Mouse (Mus musculus) MEL (cell line): ENCODE measurements around the gene G430095P16Rik. TPM values are rescaled to one million over a fixed set of nuclear protein-coding genes. Genes with fewer than 3 reads are reported as not detected.

ENCODE experiments used
- DNase-seq: peaks from one replicate; pipeline ENCODE4 v3.0.0; 2011; ENCODE audit warnings: low read depth, low spot score
- H3K27ac ChIP-seq: 2 replicates; pipeline ENCODE4 v1.5.1; 2012; ENCODE audit warnings: low read depth, mild to moderate bottlenecking, control low read depth, low read length, moderate library complexity; ENCODE audit not compliant: control insufficient read depth
- H3K27me3 ChIP-seq, 2 experiments: fragments of 150-350 bp in 1 of 2; sonication (generic) in 1 of 2; 2 replicates each; pipeline ENCODE4 v1.6.1; 2012; ENCODE audit warnings: low read length in 2 of 2, mild to moderate bottlenecking in 2 of 2, improper control_type of control experiment in 1 of 2, moderate library complexity in 1 of 2; ENCODE audit not compliant: insufficient read depth in 2 of 2, control insufficient read depth in 1 of 2
- H3K36me3 ChIP-seq, 2 experiments: 2 replicates each; pipeline ENCODE4 v1.6.1; 2012 to 2014; ENCODE audit warnings: low read length in 2 of 2, improper control_type of control experiment in 1 of 2, inconsistent platforms in 1 of 2, mild to moderate bottlenecking in 1 of 2; ENCODE audit not compliant: insufficient read depth in 2 of 2, control insufficient read depth in 1 of 2
- H3K4me1 ChIP-seq, 2 experiments: fragments of 150-350 bp in 1 of 2; sonication (generic) in 1 of 2; 2 replicates each; pipeline ENCODE4 v1.6.1; 2012; ENCODE audit warnings: low read length in 2 of 2, improper control_type of control experiment in 1 of 2, mild to moderate bottlenecking in 1 of 2; ENCODE audit not compliant: insufficient read depth in 2 of 2, control insufficient read depth in 1 of 2
- H3K4me3 ChIP-seq, 2 experiments: fragments of 150-350 bp in 1 of 2; sonication (generic) in 1 of 2; 2 replicates each; pipeline ENCODE4 v1.5.1; 2012; ENCODE audit warnings: low read depth in 2 of 2, low read length in 2 of 2, mild to moderate bottlenecking in 2 of 2, moderate library complexity in 2 of 2, control low read depth in 1 of 2, improper control_type of control experiment in 1 of 2; ENCODE audit not compliant: control insufficient read depth in 1 of 2, insufficient read depth in 1 of 2
- H3K79me2 ChIP-seq: 2 replicates; pipeline ENCODE4 v1.6.1; 2012; ENCODE audit warnings: mild to moderate bottlenecking, low read length, moderate library complexity; ENCODE audit not compliant: control insufficient read depth, poor library complexity, insufficient read depth
- H3K9ac ChIP-seq: 2 replicates; pipeline ENCODE4 v1.6.1; 2012; ENCODE audit warnings: low read depth, mild to moderate bottlenecking, control low read depth, low read length, moderate library complexity; ENCODE audit not compliant: control insufficient read depth, poor library complexity, severe bottlenecking
- H3K9me3 ChIP-seq: fragments of 150-350 bp; sonication (generic); replicated peaks from 2 replicates; pipeline ENCODE4 v1.6.1; 2012; ENCODE audit warnings: mild to moderate bottlenecking, low read length, improper control_type of control experiment, moderate library complexity; ENCODE audit not compliant: insufficient read depth
- CHD1 ChIP-seq: IDR thresholded peaks from 2 replicates; pipeline ENCODE4 v1.6.1; 2012; ENCODE audit warnings: low read depth, mild to moderate bottlenecking, inconsistent platforms, low read length, improper control_type of control experiment
- CHD2 ChIP-seq: IDR thresholded peaks from 2 replicates; pipeline ENCODE4 v1.6.1; 2011; ENCODE audit warnings: low read length, improper control_type of control experiment
- ELF1 ChIP-seq: IDR thresholded peaks from 2 replicates; pipeline ENCODE4 v1.6.1; 2014; ENCODE audit warnings: low read depth, mild to moderate bottlenecking, inconsistent platforms, low read length, improper control_type of control experiment, moderate library complexity
- EP300 ChIP-seq, 2 experiments: IDR thresholded peaks; 2 replicates each; pipeline ENCODE4 v1.6.1; 2011; ENCODE audit warnings: improper control_type of control experiment in 2 of 2, low read length in 2 of 2, low read depth in 1 of 2, mild to moderate bottlenecking in 1 of 2
- GABPA ChIP-seq: IDR thresholded peaks from 2 replicates; pipeline ENCODE4 v1.6.1; 2012; ENCODE audit warnings: low read depth, mild to moderate bottlenecking, inconsistent platforms, low read length, improper control_type of control experiment, moderate library complexity
- GATA1 ChIP-seq: IDR thresholded peaks from 2 replicates; pipeline ENCODE4 v1.6.1; 2011; ENCODE audit warnings: low read depth, low read length, improper control_type of control experiment
- JUND ChIP-seq: IDR thresholded peaks from 2 replicates; pipeline ENCODE4 v1.6.1; 2011; ENCODE audit warnings: low read depth, mild to moderate bottlenecking, improper control_type of control experiment, low read length
- KAT2A ChIP-seq: conservative IDR thresholded peaks from 2 replicates; pipeline ENCODE4 v1.6.1; 2012; ENCODE audit warnings: low read depth, low read length, improper control_type of control experiment, inconsistent platforms
- MAFK ChIP-seq: IDR thresholded peaks from 2 replicates; pipeline ENCODE4 v1.6.1; 2011; ENCODE audit warnings: low read depth, mild to moderate bottlenecking, low read length, improper control_type of control experiment, borderline replicate concordance
- MEF2A ChIP-seq: IDR thresholded peaks from 2 replicates; pipeline ENCODE4 v1.6.1; 2014; ENCODE audit warnings: low read depth, mild to moderate bottlenecking, inconsistent platforms, low read length, improper control_type of control experiment; ENCODE audit not compliant: poor library complexity, insufficient replicate concordance, severe bottlenecking; ENCODE audit errors: extremely low read depth
- MXI1 ChIP-seq: IDR thresholded peaks from 2 replicates; pipeline ENCODE4 v1.6.1; 2011; ENCODE audit warnings: mild to moderate bottlenecking, low read depth, low read length, improper control_type of control experiment
- MYB ChIP-seq: IDR thresholded peaks from 2 replicates; pipeline ENCODE4 v1.6.1; 2011; ENCODE audit warnings: mild to moderate bottlenecking, low read depth, low read length, improper control_type of control experiment
- MYC ChIP-seq: IDR thresholded peaks from 2 replicates; pipeline ENCODE4 v1.6.1; 2011; ENCODE audit warnings: low read depth, mild to moderate bottlenecking, low read length, improper control_type of control experiment, moderate library complexity
- NELFE ChIP-seq: IDR thresholded peaks from 2 replicates; pipeline ENCODE4 v1.6.1; 2011; ENCODE audit warnings: low read depth, low read length, improper control_type of control experiment
- POLR2AphosphoS5 ChIP-seq: IDR thresholded peaks from 2 replicates; pipeline ENCODE4 v1.6.1; 2012; ENCODE audit warnings: low read depth, borderline replicate concordance, mild to moderate bottlenecking, inconsistent platforms, low read length, moderate library complexity, mixed read lengths
- SIN3A ChIP-seq: IDR thresholded peaks from 2 replicates; pipeline ENCODE4 v1.6.1; 2012; ENCODE audit warnings: low read length, improper control_type of control experiment, inconsistent platforms
- USF1 ChIP-seq: IDR thresholded peaks from 2 replicates; pipeline ENCODE4 v1.6.1; 2014; ENCODE audit warnings: low read depth, mild to moderate bottlenecking, inconsistent platforms, low read length, improper control_type of control experiment, moderate library complexity
- polyA plus RNA-seq, 2 experiments: library from polyadenylated mRNA; stranded (reverse) in 1 of 2; unstranded in 1 of 2; fragments of >175 nt in 1 of 2; fragments of >200 nt in 1 of 2; gene quantifications; 2 replicates each; pipeline versions ENCODE4 v1.2.1 to v1.2.4; 2012; ENCODE audit warnings: low replicate concordance in 2 of 2, low read depth in 1 of 2; ENCODE audit not compliant: insufficient read length in 2 of 2, insufficient read depth in 1 of 2, missing spikeins in 1 of 2
- total RNA-seq: library from RNA; depleted of rRNA; stranded (reverse); fragments of 300-350 nt; gene quantifications from 2 replicates; pipeline ENCODE4 v1.2.3, GENCODE M21; 2012

Gene G430095P16Rik
- total and polyA plus RNA-seq, 3 experiments = 5.6 to 17.1 TPM; not detected in 1

DNA sequence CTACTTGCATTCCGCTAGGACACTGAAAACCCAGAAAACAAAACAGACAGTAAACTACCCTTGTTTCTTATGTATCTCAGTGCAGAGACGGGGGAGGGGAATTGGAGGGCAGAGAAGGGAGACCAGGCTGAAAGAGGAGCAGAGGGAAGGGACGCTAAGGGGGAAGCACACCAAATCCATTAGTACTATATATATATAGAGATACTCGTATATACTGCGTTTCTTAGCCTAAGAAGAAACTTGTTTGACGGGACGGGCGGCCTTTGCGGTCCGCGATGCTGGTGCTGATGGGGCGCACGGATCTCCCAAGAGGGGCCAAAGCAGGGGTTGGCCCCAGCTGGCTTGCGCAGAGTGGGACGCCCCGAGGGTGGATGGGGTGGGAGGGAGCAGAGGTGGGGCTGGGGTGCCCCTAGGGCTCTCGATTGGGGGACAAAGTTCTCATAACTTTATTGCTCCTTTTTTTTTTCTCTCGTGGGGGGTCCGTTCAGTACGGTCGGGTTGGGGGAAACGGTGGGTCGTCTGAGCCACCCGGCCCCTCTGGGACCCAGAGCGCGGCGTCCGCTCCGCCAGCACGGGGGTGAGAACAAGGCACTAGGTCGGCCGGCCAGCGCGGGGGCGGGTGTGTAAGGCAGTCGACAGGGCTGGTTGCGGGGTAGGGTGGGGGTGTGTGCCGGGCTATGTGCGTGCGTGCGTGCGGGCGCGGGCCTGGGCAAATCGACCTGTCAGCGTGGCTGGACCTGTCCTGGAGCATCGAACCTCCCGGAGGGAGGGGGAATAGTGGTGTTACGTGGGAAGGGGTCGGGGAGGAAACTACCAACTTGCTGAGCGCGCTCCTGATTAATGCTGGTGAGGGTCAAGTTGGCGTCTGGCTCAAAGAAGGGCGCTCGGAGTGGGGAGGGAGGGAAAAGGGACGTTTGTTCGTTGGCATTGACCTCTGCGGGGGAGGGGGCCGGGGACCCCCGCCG is 17.7 kb upstream of the G430095P16Rik start (continued):
- no peak for TF ChIP-seq ELF1
- TF ChIP-seq JUND = no peak
- TF ChIP-seq MAFK = no peak
- no peak for TF ChIP-seq MYC

DNA sequence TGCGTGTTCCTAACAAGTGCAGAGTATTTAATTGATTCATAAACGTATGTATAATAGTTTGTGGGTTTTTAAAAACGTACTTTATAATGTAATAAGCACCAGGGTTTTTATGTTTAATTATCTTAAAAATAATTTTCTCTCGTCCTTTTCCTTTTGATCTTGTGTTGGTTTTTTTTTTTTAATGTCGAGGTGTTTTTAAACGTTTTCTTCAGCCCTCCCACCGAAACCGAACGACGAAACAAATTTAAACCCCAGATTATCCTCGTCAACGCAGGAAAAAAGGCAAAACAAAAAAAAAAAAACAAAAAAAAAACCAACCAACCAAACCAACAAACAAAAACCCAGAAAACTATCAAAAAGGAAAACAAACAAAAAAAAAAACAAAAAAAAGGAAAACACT is 16.8 kb upstream of the G430095P16Rik start:
- DNase-seq = peak; percentile 38
- Histone ChIP-seq H3K9me3 (no peaks in the 10 kb centered on the region), H3K4me3 (peak overlapping the region; percentile 36 to 62), H3K4me1 (peaks cover under 1 to 10% of the 10 kb centered on the region in 2 experiments; a peak in 3 of 4 replicates), H3K79me2 (peaks cover 32% of the 10 kb centered on the region), H3K9ac (peak overlapping the region; percentile 98), H3K27me3 (no peaks in the 10 kb centered on the region), H3K36me3 (peaks cover 0 to 9% of the 10 kb centered on the region in 2 experiments; a peak in 2 of 4 replicates), H3K27ac (peak overlapping the region; percentile 98; the same call in 1 of the 2 replicates)
- TF ChIP-seq USF1 = no peak
- TF ChIP-seq CHD1 = 0 out of 2 replicates have a peak, but pooled peaks have one; percentile 51
- no peak for TF ChIP-seq CHD2
- no peak for TF ChIP-seq MEF2A
- no peak for TF ChIP-seq KAT2A
- no peak for TF ChIP-seq NELFE
- TF ChIP-seq MYB = no peak
- no peak for TF ChIP-seq POLR2AphosphoS5
- no peak for TF ChIP-seq MXI1
- peak; percentile 45 for TF ChIP-seq SIN3A
- no peak for TF ChIP-seq GABPA
- TF ChIP-seq MYC = no peak
- no peak for TF ChIP-seq EP300 (IDR thresholded peaks at IDR 0.05; ENCODE audit: low read depth in 1 of 2, low read length in 2 of 2)
- TF ChIP-seq GATA1 = no peak
